Mouse (Mus musculus) kidney, adult 2 months (tissue): ENCODE results near the gene Ankdd1a.

Source experiments
- CTCF ChIP-seq: fragments of 200-500 bp; conservative IDR thresholded peaks from 2 replicates; pipeline ENCODE4 v1.5.1; 2011; ENCODE audit warnings: low read depth, mild to moderate bottlenecking, control low read depth, low read length, moderate library complexity, mixed read lengths; ENCODE audit not compliant: insufficient read depth, insufficient read length
- POLR2A ChIP-seq: fragments of 200-500 bp; IDR thresholded peaks from one replicate; pipeline ENCODE4 v1.6.1; 2011; ENCODE audit warnings: low read depth, low read length, control low read depth

GRCm38 (mm10) chr9:65549139-65549538, 29.1 kb upstream of the Ankdd1a start:
- TF ChIP-seq CTCF (no peak), POLR2A (no peak)
